Comparison of ENCODE assay signal across 12 mouse cellular contexts in genomic region chr9:63993256-63993655, GRCm38 (mm10). TPM values are rescaled to one million over a fixed set of nuclear protein-coding genes. Genes with fewer than 3 reads are reported as not detected.
DNase-seq lines count a peak whose midpoint lies in the region; ATAC-seq and TF ChIP-seq lines count a peak whose summit lies in the region.
"Had no signal": no experiment of that assay in that cellular context is flagged by ENCODE, and none has a peak within 500 bp of the region (broad histone marks: within the 10 kb centered on the region; RNA-seq: fewer than 3 reads in every experiment).

No protein-coding gene starts in this region.

- H3K27me3 ChIP-seq in heart, embryonic 10.5 days (ENCODE audit: insufficient read depth, poor library complexity, severe bottlenecking) = no peaks in the 10 kb centered on the region
- H3K27me3 ChIP-seq in intestine, postnatal 0 days (replicated peaks; ENCODE audit: control insufficient read depth, insufficient read depth, low read length) = no peaks in the 10 kb centered on the region
- no peaks in the 10 kb centered on the region for H3K27me3 ChIP-seq in intestine, embryonic 15.5 days (replicated peaks)
- no peaks in the 10 kb centered on the region for H3K27me3 ChIP-seq in MEL (ENCODE audit: control insufficient read depth in 1 of 2, insufficient read depth in 2 of 2, low read length in 2 of 2)
- no peaks in the 10 kb centered on the region for H3K27me3 ChIP-seq in limb, embryonic 15.5 days
- H3K27me3 ChIP-seq: liver, embryonic 13.5 days; neural tube, embryonic 12.5 days had no signal

- no peak for TF ChIP-seq RAD21 in MEL (IDR thresholded peaks at IDR 0.05; ENCODE audit: low read depth, low read length)

- no peak for TF ChIP-seq CTCF in intestine, postnatal 0 days (IDR thresholded peaks at IDR 0.05; ENCODE audit: low read depth)
- TF ChIP-seq CTCF in MEL (IDR thresholded peaks at IDR 0.05 in 2 of 3, conservative IDR thresholded peaks at IDR 0.05 in 1 of 3; ENCODE audit: control insufficient read depth in 1 of 3, insufficient read depth in 1 of 3, low read depth in 2 of 3, low read length in 3 of 3, poor library complexity in 1 of 3, severe bottlenecking in 1 of 3) = no peak

- intact Hi-C loops in heart, postnatal 36 days (cut with DNase I) = no loop called here

- H3K9ac ChIP-seq in intestine, postnatal 0 days (ENCODE audit: low read depth, low read length) = 0 out of 2 replicates have a peak overlapping the region, but pooled peaks have one; percentile 2
- H3K9ac ChIP-seq in intestine, embryonic 15.5 days = no peak overlapping the region
- H3K9ac ChIP-seq in MEL (ENCODE audit: control insufficient read depth, low read depth, low read length, poor library complexity, severe bottlenecking) = no peak overlapping the region
- no peak overlapping the region for H3K9ac ChIP-seq in limb, embryonic 15.5 days
- H3K9ac ChIP-seq: liver, embryonic 13.5 days; neural tube, embryonic 12.5 days had no signal

- no peak overlapping the region for H3K4me3 ChIP-seq in heart, embryonic 10.5 days
- no peak overlapping the region for H3K4me3 ChIP-seq in intestine, postnatal 0 days (ENCODE audit: low read depth, low read length)
- H3K4me3 ChIP-seq in intestine, embryonic 15.5 days (replicated peaks) = no peak overlapping the region
- no peak overlapping the region for H3K4me3 ChIP-seq in MEL (ENCODE audit: control insufficient read depth in 1 of 2, insufficient read depth in 1 of 2, low read depth in 2 of 2, low read length in 2 of 2)
- no peak overlapping the region for H3K4me3 ChIP-seq in limb, embryonic 15.5 days
- H3K4me3 ChIP-seq: liver, embryonic 13.5 days; neural tube, embryonic 12.5 days had no signal

- 85% methylated on average over 5 of the region's 5 CpGs for WGBS in heart, embryonic 10.5 days
- 89% methylated on average over 5 of the region's 5 CpGs for WGBS in intestine, postnatal 0 days
- WGBS in intestine, embryonic 15.5 days = 82% methylated on average over 5 of the region's 5 CpGs
- 74% methylated on average over 5 of the region's 5 CpGs for WGBS in limb, embryonic 15.5 days

- no peak for TF ChIP-seq POLR2A in MEL (IDR thresholded peaks at IDR 0.05; ENCODE audit: control insufficient read depth in 1 of 2, insufficient read depth in 1 of 2, low read depth in 1 of 2, low read length in 2 of 2, poor library complexity in 1 of 2)

- no peak for TF ChIP-seq EP300 in MEL (IDR thresholded peaks at IDR 0.05; ENCODE audit: low read depth in 1 of 2, low read length in 2 of 2)

- ATAC-seq in intestine, postnatal 0 days = no peak
- no peak for ATAC-seq in intestine, embryonic 15.5 days
- no peak for ATAC-seq in limb, embryonic 15.5 days (ENCODE audit: insufficient number of reproducible peaks, low FRiP score, low TSS enrichment, low read depth)

- DNase-seq in heart, embryonic 10.5 days (ENCODE audit: low spot score) = no peak
- DNase-seq in heart, postnatal 36 days = no peak
- no peak for DNase-seq in MEL (ENCODE audit: low read depth, low spot score)
- DNase-seq in layer of hippocampus, adult 8-10 months (ENCODE audit: low spot score in 2 of 2) = no peak
- no peak for DNase-seq in layer of hippocampus, postnatal 10 days (ENCODE audit: low spot score in 2 of 2)
- DNase-seq: adrenal gland, adult 8-10 months; cerebellum, adult 8-10 months; liver, embryonic 13.5 days had no signal

- H3K36me3 ChIP-seq in heart, embryonic 10.5 days = peaks cover 92% of the 10 kb centered on the region
- peaks cover 19% of the 10 kb centered on the region for H3K36me3 ChIP-seq in intestine, postnatal 0 days (ENCODE audit: control insufficient read depth, insufficient read depth)
- 0 out of 2 replicates have a peak, but pooled peaks cover 8% of the 10 kb centered on the region for H3K36me3 ChIP-seq in intestine, embryonic 15.5 days
- peaks cover 0 to 13% of the 10 kb centered on the region in 2 experiments; a peak in 2 of 4 replicates for H3K36me3 ChIP-seq in MEL (ENCODE audit: control insufficient read depth in 1 of 2, insufficient read depth in 2 of 2, low read length in 2 of 2)
- peaks cover 12% of the 10 kb centered on the region for H3K36me3 ChIP-seq in limb, embryonic 15.5 days
- H3K36me3 ChIP-seq: neural tube, embryonic 12.5 days had no signal

- H3K79me2 ChIP-seq in MEL (ENCODE audit: control insufficient read depth, insufficient read depth, low read length, poor library complexity) = no peaks in the 10 kb centered on the region

- H3K9me3 ChIP-seq in heart, embryonic 10.5 days = no peaks in the 10 kb centered on the region
- H3K9me3 ChIP-seq in intestine, postnatal 0 days (ENCODE audit: control insufficient read depth) = no peaks in the 10 kb centered on the region
- no peaks in the 10 kb centered on the region for H3K9me3 ChIP-seq in intestine, embryonic 15.5 days
- H3K9me3 ChIP-seq in MEL (replicated peaks; ENCODE audit: insufficient read depth, low read length) = no peaks in the 10 kb centered on the region
- H3K9me3 ChIP-seq in limb, embryonic 15.5 days = no peaks in the 10 kb centered on the region
- H3K9me3 ChIP-seq: liver, embryonic 13.5 days; neural tube, embryonic 12.5 days had no signal

- H3K27ac ChIP-seq in heart, embryonic 10.5 days = peak overlapping the region; percentile 57; the same call in 1 of the 2 replicates
- no peak overlapping the region for H3K27ac ChIP-seq in intestine, postnatal 0 days (ENCODE audit: low read depth, low read length)
- no peak overlapping the region for H3K27ac ChIP-seq in intestine, embryonic 15.5 days
- H3K27ac ChIP-seq in MEL (ENCODE audit: control insufficient read depth, low read depth, low read length) = no peak overlapping the region
- H3K27ac ChIP-seq in limb, embryonic 15.5 days = peak overlapping the region; percentile 62
- H3K27ac ChIP-seq: liver, embryonic 13.5 days; neural tube, embryonic 12.5 days had no signal

- peaks cover 64% of the 10 kb centered on the region for H3K4me1 ChIP-seq in heart, embryonic 10.5 days
- H3K4me1 ChIP-seq in intestine, postnatal 0 days (replicated peaks; ENCODE audit: control insufficient read depth, insufficient read depth, low read length) = peaks cover 10% of the 10 kb centered on the region; the same call in 1 of the 2 replicates
- H3K4me1 ChIP-seq in intestine, embryonic 15.5 days (replicated peaks) = peaks cover 22% of the 10 kb centered on the region
- H3K4me1 ChIP-seq in MEL (ENCODE audit: control insufficient read depth in 1 of 2, insufficient read depth in 2 of 2, low read length in 2 of 2) = peaks cover 5 to 19% of the 10 kb centered on the region in 2 experiments
- H3K4me1 ChIP-seq in limb, embryonic 15.5 days = peaks cover 55% of the 10 kb centered on the region

- no peak overlapping the region for H3K4me2 ChIP-seq in intestine, postnatal 0 days (replicated peaks; ENCODE audit: low read depth)
- H3K4me2 ChIP-seq in intestine, embryonic 15.5 days (replicated peaks) = no peak overlapping the region
- no peak overlapping the region for H3K4me2 ChIP-seq in limb, embryonic 15.5 days
- H3K4me2 ChIP-seq: liver, embryonic 13.5 days; neural tube, embryonic 12.5 days had no signal

TF ChIP-seq in MEL, 35 proteins besides CTCF, POLR2A, EP300 and RAD21:
- no peak for TF ChIP-seq TBP (IDR thresholded peaks at IDR 0.05; ENCODE audit: low read depth, low read length)
- no peak for TF ChIP-seq UBTF (IDR thresholded peaks at IDR 0.05; ENCODE audit: borderline replicate concordance, insufficient read depth, low read depth, low read length)
- TF ChIP-seq CHD1 (IDR thresholded peaks at IDR 0.05; ENCODE audit: low read depth, low read length) = no peak
- TF ChIP-seq CHD2 (IDR thresholded peaks at IDR 0.05; ENCODE audit: low read length) = no peak
- TF ChIP-seq E2F4 (IDR thresholded peaks at IDR 0.05; ENCODE audit: borderline replicate concordance, low read depth, low read length) = no peak
- no peak for TF ChIP-seq RCOR1 (IDR thresholded peaks at IDR 0.05; ENCODE audit: low read depth, low read length)
- peak; percentile 55; the same call in 1 of the 2 replicates for TF ChIP-seq ZNF384 (IDR thresholded peaks at IDR 0.05; ENCODE audit: low read depth, low read length)

RNA-seq across cellular contexts. Expression of gene Smad6, which starts 28.6 kb away (rescaled TPM):
- polyA plus RNA-seq in heart, embryonic 10.5 days (2016; fragmentation: Nextera tagmentation; extraction: Ambion mirVana) = 29.4 and 47.2 TPM in 2 replicates
- total RNA-seq in heart, postnatal 36 days (2021) = 10 to 100 TPM; 11.4 to 16.3 TPM
- 5.4 and 6.1 TPM in 2 replicates for polyA plus RNA-seq in intestine, postnatal 0 days (2015; fragmentation: Nextera tagmentation; extraction: Ambion mirVana)
- polyA plus RNA-seq in intestine, embryonic 15.5 days (2015; fragmentation: Nextera tagmentation; extraction: Ambion mirVana) = 11.9 and 13.0 TPM in 2 replicates
- total RNA-seq in MEL (2012; rRNA removed) = 2.1 and 2.2 TPM in 2 replicates
- 1 to 10 TPM in 1 of 2 experiments, not detected in 1; 3.9 TPM for polyA plus RNA-seq in MEL (2012; ENCODE audit: insufficient read depth in 1 of 2, insufficient read length in 2 of 2, low read depth in 1 of 2, low replicate concordance in 2 of 2, missing spikeins in 1 of 2)
- 7.1 and 9.4 TPM in 2 replicates for polyA plus RNA-seq in limb, embryonic 15.5 days (2015; fragmentation: Nextera tagmentation; extraction: Ambion mirVana)
- total RNA-seq in layer of hippocampus, adult 8-10 months (2022) = 1 to 10 TPM; 1.7 to 2.5 (median 2.0) TPM
- total RNA-seq in layer of hippocampus, postnatal 10 days (2021) = 1 to 10 TPM; 1.7 to 3.7 TPM

Comparison
In these comparisons a context has a peak if more than half of its experiments do, and no peak if none do; other contexts are left out.
1. H3K27ac ChIP-seq: peak in heart, embryonic 10.5 days (single experiment) and limb, embryonic 15.5 days (single experiment); none in intestine, postnatal 0 days (single experiment), intestine, embryonic 15.5 days (single experiment) and MEL (single experiment).